Mouse (Mus musculus) MEL (cell line): Measurements from ENCODE around the gene Pi4kb.

Experiments used
- CHD1 ChIP-seq: IDR thresholded peaks from 2 replicates; pipeline ENCODE4 v1.6.1; 2012; ENCODE audit warnings: low read depth, mild to moderate bottlenecking, inconsistent platforms, low read length, improper control_type of control experiment
- CTCF ChIP-seq, 3 experiments: IDR thresholded peaks in 2 of 3; conservative IDR thresholded peaks in 1 of 3; 2 replicates each; pipeline ENCODE4 v1.5.1; 2011 to 2012; ENCODE audit warnings: low read length in 3 of 3, low read depth in 2 of 3, mild to moderate bottlenecking in 2 of 3, improper control_type of control experiment in 1 of 3, inconsistent platforms in 1 of 3, mixed read lengths in 1 of 3, moderate library complexity in 1 of 3; ENCODE audit not compliant: control insufficient read depth in 1 of 3, insufficient read depth in 1 of 3, poor library complexity in 1 of 3, severe bottlenecking in 1 of 3
- EP300 ChIP-seq, 2 experiments: IDR thresholded peaks; 2 replicates each; pipeline ENCODE4 v1.6.1; 2011; ENCODE audit warnings: improper control_type of control experiment in 2 of 2, low read length in 2 of 2, low read depth in 1 of 2, mild to moderate bottlenecking in 1 of 2
- GATA1 ChIP-seq: IDR thresholded peaks from 2 replicates; pipeline ENCODE4 v1.6.1; 2011; ENCODE audit warnings: low read depth, low read length, improper control_type of control experiment
- HCFC1 ChIP-seq: IDR thresholded peaks from 2 replicates; pipeline ENCODE4 v1.6.1; 2012; ENCODE audit warnings: low read depth, mild to moderate bottlenecking, inconsistent platforms, low read length, improper control_type of control experiment, moderate library complexity
- MAX ChIP-seq: IDR thresholded peaks from 2 replicates; pipeline ENCODE4 v1.6.1; 2011; ENCODE audit warnings: low read length, improper control_type of control experiment
- MEF2A ChIP-seq: IDR thresholded peaks from 2 replicates; pipeline ENCODE4 v1.6.1; 2014; ENCODE audit warnings: low read depth, mild to moderate bottlenecking, inconsistent platforms, low read length, improper control_type of control experiment; ENCODE audit not compliant: poor library complexity, insufficient replicate concordance, severe bottlenecking; ENCODE audit errors: extremely low read depth
- POLR2A ChIP-seq, 2 experiments: IDR thresholded peaks; 2 replicates each; pipeline ENCODE4 v1.6.1; 2011 to 2012; ENCODE audit warnings: low read length in 2 of 2, mild to moderate bottlenecking in 2 of 2, control low read depth in 1 of 2, improper control_type of control experiment in 1 of 2, low read depth in 1 of 2, moderate library complexity in 1 of 2; ENCODE audit not compliant: control insufficient read depth in 1 of 2, insufficient read depth in 1 of 2, poor library complexity in 1 of 2
- TBP ChIP-seq: IDR thresholded peaks from 2 replicates; pipeline ENCODE4 v1.8.0; 2011; ENCODE audit warnings: low read depth, low read length, improper control_type of control experiment
- UBTF ChIP-seq: IDR thresholded peaks from 2 replicates; pipeline ENCODE4 v1.6.1; 2012; ENCODE audit warnings: low read depth, mild to moderate bottlenecking, inconsistent platforms, low read length, improper control_type of control experiment, moderate library complexity, borderline replicate concordance; ENCODE audit not compliant: insufficient read depth
- USF2 ChIP-seq, 2 experiments: IDR thresholded peaks; 2 replicates each; pipeline ENCODE4 v1.6.1; 2011 to 2012; ENCODE audit warnings: improper control_type of control experiment in 2 of 2, low read length in 2 of 2, borderline replicate concordance in 1 of 2, inconsistent platforms in 1 of 2, low read depth in 1 of 2, mild to moderate bottlenecking in 1 of 2; ENCODE audit not compliant: insufficient read depth in 1 of 2
- ZKSCAN1 ChIP-seq: IDR thresholded peaks from 2 replicates; pipeline ENCODE4 v1.6.1; 2012; ENCODE audit warnings: low read depth, mild to moderate bottlenecking, inconsistent platforms, low read length, improper control_type of control experiment, moderate library complexity

DNA sequence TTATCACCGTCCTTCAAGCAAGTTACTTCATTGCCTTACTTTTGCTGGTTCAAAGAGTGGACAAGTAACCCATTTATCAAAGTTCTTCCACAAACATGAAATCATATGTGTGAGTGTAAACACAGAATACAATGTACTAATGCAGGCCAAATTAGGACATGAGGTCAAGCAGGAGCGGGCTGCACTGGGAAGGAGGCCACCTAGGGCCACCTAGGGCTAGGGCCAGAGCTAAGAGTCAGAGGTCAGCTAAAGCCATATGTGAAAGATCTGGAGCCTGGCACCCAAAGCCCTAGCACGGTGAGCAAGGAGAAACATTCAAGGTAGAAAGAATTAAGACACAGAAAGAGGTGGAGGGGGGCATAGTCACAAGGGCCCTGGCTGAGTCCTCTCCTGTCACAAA is 38.5 kb downstream of the Pi4kb start:
- TF ChIP-seq GATA1 = no peak
- no peak for TF ChIP-seq CTCF (IDR thresholded peaks at IDR 0.05 in 2 of 3, conservative IDR thresholded peaks at IDR 0.05 in 1 of 3; ENCODE audit: control insufficient read depth in 1 of 3, insufficient read depth in 1 of 3, low read depth in 2 of 3, low read length in 3 of 3, poor library complexity in 1 of 3, severe bottlenecking in 1 of 3)
- TF ChIP-seq MEF2A = no peak
- no peak for TF ChIP-seq USF2 (IDR thresholded peaks at IDR 0.05; ENCODE audit: borderline replicate concordance in 1 of 2, insufficient read depth in 1 of 2, low read depth in 1 of 2, low read length in 2 of 2)
- TF ChIP-seq CHD1 = no peak
- no peak for TF ChIP-seq HCFC1
- TF ChIP-seq ZKSCAN1 = no peak
- no peak for TF ChIP-seq MAX
- no peak for TF ChIP-seq UBTF
- no peak for TF ChIP-seq POLR2A (IDR thresholded peaks at IDR 0.05; ENCODE audit: control insufficient read depth in 1 of 2, insufficient read depth in 1 of 2, low read depth in 1 of 2, low read length in 2 of 2, poor library complexity in 1 of 2)
- TF ChIP-seq EP300 (IDR thresholded peaks at IDR 0.05; ENCODE audit: low read depth in 1 of 2, low read length in 2 of 2) = no peak
- no peak for TF ChIP-seq TBP
